Mouse (Mus musculus): ENCODE measurements at regions not wholly inside any gene's neighbourhood (a gene's known extent, or its start where the extent isn't known, plus 50 kb on each side); places are given as distances from the start of the nearest gene placed in this dataset.

DNA sequence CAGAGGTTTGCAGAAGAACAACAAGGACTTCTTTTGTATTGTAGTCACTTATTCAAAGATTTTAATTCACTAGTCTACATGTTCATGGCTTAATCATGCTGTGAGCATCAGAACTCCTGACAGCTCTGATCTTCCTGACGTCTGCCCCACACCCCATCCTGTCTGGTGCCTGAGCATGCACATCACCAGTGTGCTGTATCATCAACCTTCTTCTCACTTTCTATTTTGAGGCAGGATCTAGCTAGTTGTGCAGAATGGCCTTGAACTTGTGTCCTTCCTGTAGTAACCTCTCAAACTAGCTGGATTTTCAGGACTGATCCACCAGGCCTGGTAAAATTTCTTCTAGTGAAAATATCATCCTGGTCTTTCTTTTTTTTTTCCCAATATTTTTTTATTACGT is 96.6 kb upstream of the Sptbn1 start:
- TF ChIP-seq CTCF (IDR thresholded peaks at IDR 0.05; ENCODE audit: extremely low read depth, insufficient read depth, low read length) (no peak), POLR2A (IDR thresholded peaks at IDR 0.05; ENCODE audit: extremely low read depth, insufficient read depth, low read length) (no peak)
